Mouse (Mus musculus) ES-E14 (cell line): ENCODE measurements at regions not wholly inside any gene's neighbourhood (a gene's known extent, or its start where the extent isn't known, plus 50 kb on each side); places are given as distances from the start of the nearest gene placed in this dataset.

ENCODE experiments used
- DNase-seq: peaks from one replicate; pipeline ENCODE4 v3.0.0-alpha.2; 2013; ENCODE audit warnings: low read depth, low spot score
- H3K27ac ChIP-seq: 2 replicates; pipeline ENCODE4 v1.5.1; 2012; ENCODE audit warnings: low read depth, mild to moderate bottlenecking, low read length, moderate library complexity, mixed read lengths; ENCODE audit not compliant: poor library complexity, insufficient read depth, severe bottlenecking
- H3K36me3 ChIP-seq: 2 replicates; pipeline ENCODE4 v1.6.1; 2012; ENCODE audit warnings: mild to moderate bottlenecking, low read length, moderate library complexity, mixed read lengths; ENCODE audit not compliant: control insufficient read depth, poor library complexity, insufficient read depth, severe bottlenecking
- H3K4me1 ChIP-seq, 2 experiments: fragments of 150-350 bp in 1 of 2; sonication (generic) in 1 of 2; 2 replicates each; pipeline ENCODE4 v1.6.1; 2012; ENCODE audit warnings: low read length in 2 of 2, mild to moderate bottlenecking in 1 of 2, mixed read lengths in 1 of 2; ENCODE audit not compliant: control insufficient read depth in 2 of 2, insufficient read depth in 2 of 2, poor library complexity in 1 of 2
- H3K4me3 ChIP-seq, 2 experiments: fragments of 150-350 bp in 1 of 2; sonication (generic) in 1 of 2; 2 replicates each; pipeline ENCODE4 v1.5.1; 2012; ENCODE audit warnings: low read length in 2 of 2, low read depth in 1 of 2, mild to moderate bottlenecking in 1 of 2, mixed read lengths in 1 of 2; ENCODE audit not compliant: insufficient read depth in 1 of 2, poor library complexity in 1 of 2, severe bottlenecking in 1 of 2
- H3K9ac ChIP-seq: 2 replicates; pipeline ENCODE4 v1.6.1; 2012; ENCODE audit warnings: low read depth, mild to moderate bottlenecking, low read length, mixed read lengths; ENCODE audit not compliant: poor library complexity, insufficient read depth, severe bottlenecking
- H3K9me3 ChIP-seq: fragments of 150-350 bp; sonication (generic); 2 replicates; pipeline ENCODE4 v1.6.1; 2012; ENCODE audit warnings: low read depth, mild to moderate bottlenecking, low read length; ENCODE audit not compliant: control insufficient read depth, insufficient read depth
- CHD2 ChIP-seq: IDR thresholded peaks from 2 replicates; pipeline ENCODE4 v1.6.1; 2014; ENCODE audit warnings: mild to moderate bottlenecking, low read depth, low read length, inconsistent platforms
- HCFC1 ChIP-seq: IDR thresholded peaks from 2 replicates; pipeline ENCODE4 v1.6.1; 2012; ENCODE audit warnings: low read length, inconsistent platforms, borderline replicate concordance; ENCODE audit not compliant: insufficient read depth
- MAFK ChIP-seq: IDR thresholded peaks from 2 replicates; pipeline ENCODE4 v1.6.1; 2014; ENCODE audit warnings: mild to moderate bottlenecking, low read depth, low read length, inconsistent platforms; ENCODE audit not compliant: insufficient read depth
- ZC3H11A ChIP-seq: IDR thresholded peaks from 2 replicates; pipeline ENCODE4 v1.6.1; 2012; ENCODE audit warnings: low read depth, mild to moderate bottlenecking, inconsistent platforms, low read length, borderline replicate concordance
- ZNF384 ChIP-seq: IDR thresholded peaks from 2 replicates; pipeline ENCODE4 v1.6.1; 2012; ENCODE audit warnings: low read depth, low read length, inconsistent platforms
- in situ Hi-C, 2 experiments: fragments of 600-800 bp; cut with MboI; formaldehyde crosslinking; loops; one replicate each; pipeline ENCODE4 v1.15.1; 2025; ENCODE audit warnings: low sequenced_read_pairs in 2 of 2, inconsistent platforms in 1 of 2; ENCODE audit not compliant: unreplicated experiment in 2 of 2

DNA sequence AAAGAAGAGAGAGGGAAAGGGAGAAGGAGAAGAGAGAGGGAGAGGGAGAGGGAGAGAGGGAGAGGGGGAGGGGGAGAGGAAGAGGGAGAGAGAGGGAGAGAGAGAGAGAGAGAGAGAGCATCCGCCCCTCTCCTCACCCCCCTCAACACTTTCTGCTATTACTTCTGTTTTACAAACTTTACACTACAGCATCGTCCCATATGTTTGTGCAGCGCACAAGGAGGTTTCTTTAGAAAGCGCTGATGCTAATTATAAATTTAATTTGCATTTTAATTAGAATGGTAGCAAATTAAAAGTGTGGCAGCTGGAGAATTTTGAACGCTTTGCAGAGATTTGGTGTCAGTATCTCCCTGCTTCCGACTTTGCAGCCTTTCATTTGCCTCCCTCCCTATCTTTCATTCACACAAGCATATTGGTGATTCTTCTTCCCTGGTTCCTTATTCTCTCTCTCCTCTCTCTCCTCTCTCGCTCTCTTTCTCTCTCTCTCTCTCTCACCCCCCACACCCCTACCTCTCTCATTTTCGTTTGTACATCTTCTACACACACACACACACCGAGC is 476.0 kb downstream of the Nr2f2 start:
- Histone ChIP-seq H3K36me3 (no peaks in the 10 kb centered on the region), H3K9me3 (no peaks in the 10 kb centered on the region), H3K4me1 (no peaks in the 10 kb centered on the region), H3K4me3 (no peak overlapping the region), H3K9ac (no peak overlapping the region), H3K27ac (no peak overlapping the region)
- DNase-seq, result no peak
- in situ Hi-C loops, result no loop called here
- TF ChIP-seq ZNF384, result no peak
- TF ChIP-seq CHD2, result no peak
- TF ChIP-seq HCFC1, result no peak
- no peak for TF ChIP-seq ZC3H11A
- no peak for TF ChIP-seq MAFK

DNA sequence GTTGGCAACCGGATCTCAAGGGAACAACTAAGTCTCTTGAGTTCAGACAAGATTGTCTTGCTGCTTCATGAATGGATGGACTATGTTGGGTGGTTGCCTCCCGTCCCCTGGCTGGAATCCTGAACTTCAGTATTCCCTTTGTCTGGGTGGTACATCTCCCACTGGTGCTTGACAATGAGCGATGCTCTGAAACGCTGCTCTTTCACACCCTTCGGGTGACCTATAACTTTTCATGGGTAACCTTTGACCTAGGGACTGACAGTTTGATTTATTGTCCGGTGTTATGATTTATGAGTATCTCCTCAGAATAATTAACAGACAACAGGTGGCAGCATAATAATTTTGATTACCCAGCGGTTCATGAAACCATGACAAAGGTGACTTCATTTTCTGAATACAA is 478.3 kb downstream of the Nr2f2 start:
- in situ Hi-C loops, result no loop called here

DNA sequence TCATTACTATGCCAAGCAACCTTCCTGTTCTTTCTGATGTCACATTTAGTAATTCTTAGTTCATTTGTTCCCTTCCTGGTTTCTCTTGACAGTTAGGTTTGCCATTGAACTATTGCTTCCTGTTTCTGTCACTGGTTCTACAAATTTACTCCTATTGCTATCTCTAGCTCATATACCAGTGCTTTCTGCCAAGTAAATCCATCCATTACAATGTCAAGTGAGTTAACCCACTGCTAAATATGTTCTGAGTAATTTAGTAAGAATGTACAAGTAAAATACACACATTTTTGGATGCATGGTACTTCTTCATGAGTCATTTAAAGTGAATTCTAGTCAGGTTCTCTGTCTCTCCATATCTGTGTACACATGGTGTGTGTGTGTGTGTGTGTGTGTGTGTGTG is 489.5 kb downstream of the Nr2f2 start:
- Histone ChIP-seq H3K9ac (no peak overlapping the region), H3K9me3 (no peaks in the 10 kb centered on the region), H3K4me3 (no peak overlapping the region), H3K4me1 (no peaks in the 10 kb centered on the region), H3K27ac (no peak overlapping the region), H3K36me3 (no peaks in the 10 kb centered on the region)
- DNase-seq, result no peak
- TF ChIP-seq HCFC1 (no peak), CHD2 (no peak), MAFK (no peak), ZC3H11A (no peak), ZNF384 (no peak)
- in situ Hi-C loops, result no loop called here

More for the DNA sequence above, 478.3 kb downstream of the Nr2f2 start:
- no peak for DNase-seq
- no peak for TF ChIP-seq MAFK
- TF ChIP-seq ZNF384, result no peak
- TF ChIP-seq ZC3H11A, result no peak
- no peaks in the 10 kb centered on the region for H3K36me3 ChIP-seq
- H3K27ac ChIP-seq, result no peak overlapping the region
- H3K9me3 ChIP-seq, result no peaks in the 10 kb centered on the region
- H3K4me3 ChIP-seq, result no peak overlapping the region
- no peaks in the 10 kb centered on the region for H3K4me1 ChIP-seq
- H3K9ac ChIP-seq, result no peak overlapping the region

DNA sequence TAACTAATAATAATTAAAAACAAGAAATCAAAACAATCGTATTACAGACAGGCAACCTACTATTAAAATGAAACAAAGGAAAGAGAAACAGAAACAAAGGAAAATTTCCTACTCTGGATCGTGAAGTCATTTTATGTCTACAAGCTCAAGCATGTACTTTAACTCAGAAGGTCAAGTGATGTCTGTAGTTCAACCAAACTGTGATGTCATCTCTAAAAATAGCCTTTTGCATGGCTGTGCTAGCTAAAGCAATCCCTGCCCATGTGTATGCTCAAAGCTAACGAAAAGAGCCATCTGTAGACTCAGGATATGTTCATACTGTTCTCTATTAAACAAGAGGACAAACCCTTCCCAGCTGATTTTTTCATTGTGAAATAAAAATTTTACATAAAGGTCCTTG is 500.7 kb downstream of the Nr2f2 start:
- no peak for TF ChIP-seq CHD2
- no peak for TF ChIP-seq ZC3H11A
- TF ChIP-seq HCFC1, result no peak
- TF ChIP-seq ZNF384, result no peak

DNA sequence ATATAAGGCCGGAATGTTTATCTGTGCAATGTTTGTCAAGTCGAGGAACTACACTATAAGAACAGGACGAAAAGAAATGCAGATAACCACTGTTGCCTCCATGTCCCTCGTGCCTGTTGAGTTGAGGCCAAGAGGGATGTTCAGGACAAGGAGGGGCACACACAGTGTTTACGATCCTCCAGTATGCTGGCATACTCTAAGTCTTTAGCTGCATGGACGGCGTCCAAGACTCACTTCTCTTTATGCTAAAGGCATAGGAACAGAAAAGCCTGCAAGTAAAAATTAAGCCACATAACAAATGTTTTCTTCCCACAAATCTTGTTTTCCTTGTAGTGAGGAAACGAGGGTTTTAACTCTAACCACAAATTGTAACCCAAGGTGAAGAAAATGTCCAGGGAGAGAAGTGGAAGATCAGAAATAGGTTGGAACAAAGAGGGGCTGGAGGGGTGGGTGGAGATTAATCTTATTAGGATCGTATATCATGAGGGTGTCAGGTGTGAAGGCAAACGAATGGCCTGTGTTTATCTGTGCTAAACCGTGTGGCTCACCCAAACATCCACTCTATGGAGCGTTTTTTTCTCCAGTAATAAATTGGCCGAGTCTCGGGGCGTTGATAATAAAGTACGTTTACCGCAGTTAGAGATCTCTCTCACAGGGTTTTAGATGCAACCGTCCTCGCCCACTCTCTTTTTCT is 521.8 kb downstream of the Nr2f2 start:
- Histone ChIP-seq H3K4me3 (no peak overlapping the region), H3K4me1 (no peaks in the 10 kb centered on the region), H3K9me3 (no peaks in the 10 kb centered on the region), H3K27ac (no peak overlapping the region), H3K36me3 (no peaks in the 10 kb centered on the region), H3K9ac (no peak overlapping the region)
- TF ChIP-seq ZC3H11A (no peak), HCFC1 (no peak), MAFK (no peak), CHD2 (no peak), ZNF384 (no peak)
- no peak for DNase-seq
- in situ Hi-C loops, result no loop called here

More for the DNA sequence above, 500.7 kb downstream of the Nr2f2 start:
- in situ Hi-C loops, result no loop called here
- Histone ChIP-seq H3K4me3 (no peak overlapping the region), H3K9ac (no peak overlapping the region), H3K4me1 (no peaks in the 10 kb centered on the region), H3K27ac (no peak overlapping the region), H3K9me3 (no peaks in the 10 kb centered on the region), H3K36me3 (no peaks in the 10 kb centered on the region)
- no peak for DNase-seq
